Mouse (Mus musculus) heart, adult 2 months (tissue): ENCODE measurements around the gene Rbfox3.

Experiments used
- CTCF ChIP-seq: fragments of 200-600 bp; IDR thresholded peaks from 2 replicates; pipeline ENCODE4 v1.8.1; 2022; ENCODE audit warnings: antibody characterized with exemption, mild to moderate bottlenecking, moderate library complexity
- EP300 ChIP-seq: fragments of 200-500 bp; IDR thresholded peaks from 2 replicates; pipeline ENCODE4 v1.6.1; 2011; ENCODE audit warnings: low read depth, low read length, control low read depth; ENCODE audit not compliant: insufficient read depth

DNA sequence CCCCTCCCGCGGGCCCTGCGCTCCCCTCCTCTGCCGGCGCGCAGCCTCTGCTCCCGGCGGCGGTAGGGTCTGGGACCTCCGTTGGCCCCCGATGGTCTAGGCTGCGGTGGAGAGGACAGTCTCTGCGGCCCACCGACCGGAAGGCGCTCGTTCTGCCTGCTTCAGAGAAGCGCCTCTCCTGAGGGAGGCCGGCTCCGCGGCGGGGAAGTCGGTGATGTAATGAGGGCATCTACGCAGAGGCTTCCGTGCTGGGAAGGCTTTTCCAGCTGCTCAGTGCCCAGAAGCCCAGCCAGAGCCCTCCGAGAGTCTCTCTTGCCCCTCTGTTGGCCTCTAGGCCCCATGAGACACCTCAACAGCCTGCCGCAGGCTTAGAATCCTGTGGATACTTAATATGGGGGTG, 341.2 kb downstream of the Rbfox3 start:
- no peak for TF ChIP-seq CTCF
- TF ChIP-seq EP300 = no peak
